Mouse (Mus musculus): ENCODE measurements around the gene Sap30l. TPM values are rescaled to one million over a fixed set of nuclear protein-coding genes. Genes with fewer than 3 reads are reported as not detected.

Gene Sap30l
- polyA plus RNA-seq, 1 experiment from 2014 or later = 11.8 TPM

DNA sequence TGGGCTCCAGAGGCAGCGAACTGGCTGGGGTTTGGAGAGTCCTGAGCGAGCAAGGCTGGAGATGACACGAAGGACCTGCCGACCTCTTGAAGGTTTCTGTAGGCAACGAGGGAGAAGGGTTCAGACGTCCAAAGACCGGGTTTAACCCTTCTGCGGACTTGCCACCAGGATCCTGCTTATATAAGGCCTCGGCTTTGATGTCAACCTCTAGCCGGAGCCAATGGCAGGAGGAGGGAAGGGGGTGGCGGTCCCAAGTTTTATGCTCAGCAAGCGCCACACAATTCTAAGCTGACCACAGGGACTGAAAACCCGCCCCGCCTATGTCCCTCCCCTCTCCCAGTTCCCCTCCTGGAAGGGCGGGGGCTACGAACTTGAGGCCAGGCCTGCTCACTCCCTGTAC lies 30.4 kb downstream of the Sap30l start:
- H3K9ac ChIP-seq (ENCODE audit: low read depth, low read length) = no peak overlapping the region
- peaks cover 89% of the 10 kb centered on the region for H3K27me3 ChIP-seq (ENCODE audit: control insufficient read depth, insufficient read depth, low read length)
- WGBS = 2% methylated on average over 16 of the region's 16 CpGs
- no peak overlapping the region for H3K27ac ChIP-seq (ENCODE audit: low read depth, low read length)
- no peak overlapping the region for H3K4me3 ChIP-seq (ENCODE audit: low read depth, low read length)
- no peak for DNase-seq (ENCODE audit: low spot score)
- ATAC-seq (ENCODE audit: low FRiP score) = no peak
- H3K36me3 ChIP-seq (ENCODE audit: control insufficient read depth, insufficient read depth, low read length) = no peaks in the 10 kb centered on the region
- no peaks in the 10 kb centered on the region for H3K9me3 ChIP-seq (ENCODE audit: control insufficient read depth, low read length)
- no peak overlapping the region for H3K4me2 ChIP-seq (replicated peaks; ENCODE audit: low read depth, low read length)
- peaks cover 7% of the 10 kb centered on the region; the same call in 1 of the 2 replicates for H3K4me1 ChIP-seq (replicated peaks; ENCODE audit: control insufficient read depth, insufficient read depth, low read length)

DNA sequence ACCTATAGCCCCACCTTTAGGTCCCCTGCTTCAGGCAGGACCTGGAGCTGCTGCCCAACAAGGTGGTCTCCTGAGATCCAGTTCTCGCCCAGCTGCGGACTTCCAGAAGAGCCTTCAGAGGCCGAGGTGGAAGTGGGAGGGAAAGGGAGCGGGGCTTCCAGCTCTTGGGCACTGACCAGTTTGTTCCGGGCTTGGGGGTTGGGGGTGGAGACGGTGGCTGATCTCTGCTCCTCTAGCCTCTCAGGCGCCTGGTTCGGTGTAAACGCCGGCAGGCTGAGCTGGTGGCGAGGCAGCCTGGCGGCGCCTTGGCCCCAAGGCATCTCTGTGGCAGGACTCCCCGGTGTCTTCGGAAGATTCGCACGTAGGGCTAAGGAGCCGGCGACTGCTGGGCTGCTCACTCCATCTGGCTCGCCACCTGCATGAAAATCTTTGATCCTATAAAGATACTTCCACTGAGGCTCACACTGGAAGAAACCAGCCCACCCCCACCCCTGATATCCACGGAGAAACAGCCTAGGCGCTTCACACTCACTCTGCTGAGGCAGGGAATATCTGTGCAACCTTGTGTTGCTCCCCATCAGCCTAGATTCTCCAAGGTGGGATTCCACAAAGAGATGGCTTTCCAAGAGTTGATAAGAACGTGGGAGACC lies 31.2 kb downstream of the Sap30l start, which contains the start of gene Hand1:
Hand1 (minus strand) TSS at position 267 of the 650 bp plus-strand sequence.
- Histone ChIP-seq H3K4me2 (replicated peaks; ENCODE audit: low read depth, low read length) (no peak within 1 kb of the TSS), H3K27me3 (ENCODE audit: control insufficient read depth, insufficient read depth, low read length) (peaks cover 88% of the 10 kb centered on the region), H3K36me3 (ENCODE audit: control insufficient read depth, insufficient read depth, low read length) (no peaks in the 10 kb centered on the region), H3K4me3 (ENCODE audit: low read depth, low read length) (no peak within 1 kb of the TSS), H3K4me1 (replicated peaks; ENCODE audit: control insufficient read depth, insufficient read depth, low read length) (peaks cover 4% of the 10 kb centered on the region; the same call in 1 of the 2 replicates), H3K27ac (ENCODE audit: low read depth, low read length) (no peak within 1 kb of the TSS), H3K9ac (ENCODE audit: low read depth, low read length) (no peak within 1 kb of the TSS), H3K9me3 (ENCODE audit: control insufficient read depth, low read length) (no peaks in the 10 kb centered on the region)
- DNase-seq (ENCODE audit: low spot score) = peak; percentile 54
- WGBS = 1% methylated on average over 23 of the region's 23 CpGs
- no peak for ATAC-seq (ENCODE audit: low FRiP score)

DNA sequence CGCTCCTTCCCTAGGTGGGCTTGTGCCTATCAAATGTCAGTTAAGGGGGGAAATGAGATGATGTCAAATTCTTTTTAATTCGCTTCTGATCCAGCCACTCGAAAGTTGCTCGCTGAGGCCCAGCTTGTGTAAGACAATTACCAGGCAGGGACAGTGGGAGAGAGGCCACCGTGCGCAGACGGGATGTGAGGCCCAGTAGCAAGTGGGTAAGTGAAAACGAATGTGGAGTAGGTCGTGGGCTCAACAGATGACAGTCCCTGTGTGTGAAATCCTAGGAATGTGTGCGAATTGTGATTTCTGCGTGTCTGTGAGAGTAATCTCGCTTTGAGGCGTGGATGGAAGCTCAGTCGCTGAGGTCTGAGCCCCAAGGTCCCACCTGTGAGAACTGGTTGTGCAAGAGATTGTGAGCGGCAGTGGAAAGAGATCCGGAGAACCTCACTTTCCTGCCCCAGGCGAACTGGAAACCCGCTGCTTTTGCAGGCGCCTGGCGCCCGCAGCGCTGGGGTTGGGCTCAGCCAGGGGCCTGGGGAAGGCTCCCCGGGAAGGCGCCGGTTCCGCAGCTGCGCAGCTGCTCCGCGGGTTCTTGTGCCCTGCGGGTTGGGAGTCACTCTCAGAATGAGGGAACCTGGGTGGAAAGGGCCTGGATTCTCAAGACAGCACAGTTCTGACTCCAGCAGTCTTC lies 32.0 kb downstream of the Sap30l start:
- WGBS = under 1% methylated on average over 30 of the region's 30 CpGs
- peaks cover 2% of the 10 kb centered on the region; the same call in 1 of the 2 replicates for H3K4me1 ChIP-seq (replicated peaks; ENCODE audit: control insufficient read depth, insufficient read depth, low read length)
- H3K4me2 ChIP-seq (replicated peaks; ENCODE audit: low read depth, low read length) = no peak overlapping the region
- no peaks in the 10 kb centered on the region for H3K36me3 ChIP-seq (ENCODE audit: control insufficient read depth, insufficient read depth, low read length)
- no peak overlapping the region for H3K27ac ChIP-seq (ENCODE audit: low read depth, low read length)
- H3K9me3 ChIP-seq (ENCODE audit: control insufficient read depth, low read length) = no peaks in the 10 kb centered on the region
- no peak for ATAC-seq (ENCODE audit: low FRiP score)
- no peak overlapping the region for H3K9ac ChIP-seq (ENCODE audit: low read depth, low read length)
- H3K4me3 ChIP-seq (ENCODE audit: low read depth, low read length) = no peak overlapping the region
- peaks cover 88% of the 10 kb centered on the region for H3K27me3 ChIP-seq (ENCODE audit: control insufficient read depth, insufficient read depth, low read length)
- peak; percentile 56 for DNase-seq (ENCODE audit: low spot score)

DNA sequence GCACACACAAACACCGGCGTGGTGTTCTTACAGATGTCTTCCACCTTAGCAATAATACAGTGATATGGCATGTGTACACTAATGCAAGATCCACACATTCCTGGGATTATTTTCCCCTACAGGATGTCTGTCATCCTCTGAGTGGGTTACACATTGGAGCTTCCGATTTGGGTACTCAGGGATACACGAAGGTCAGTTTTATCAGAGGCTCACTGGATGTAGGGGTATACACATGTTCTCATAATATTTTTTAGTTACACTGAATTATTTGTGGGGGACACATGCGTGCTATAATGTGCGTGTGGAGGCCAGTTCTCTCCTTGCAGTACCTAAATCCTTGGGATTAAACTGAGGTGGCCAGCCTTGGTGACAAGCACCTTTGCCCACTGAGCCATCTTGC lies 32.6 kb downstream of the Sap30l start:
- ATAC-seq (ENCODE audit: low FRiP score) = no peak
- Histone ChIP-seq H3K36me3 (ENCODE audit: control insufficient read depth, insufficient read depth, low read length) (no peaks in the 10 kb centered on the region), H3K4me2 (replicated peaks; ENCODE audit: low read depth, low read length) (no peak overlapping the region), H3K27ac (ENCODE audit: low read depth, low read length) (no peak overlapping the region), H3K9ac (ENCODE audit: low read depth, low read length) (no peak overlapping the region), H3K27me3 (ENCODE audit: control insufficient read depth, insufficient read depth, low read length) (peaks cover 91% of the 10 kb centered on the region), H3K9me3 (ENCODE audit: control insufficient read depth, low read length) (no peaks in the 10 kb centered on the region), H3K4me3 (ENCODE audit: low read depth, low read length) (no peak overlapping the region), H3K4me1 (replicated peaks; ENCODE audit: control insufficient read depth, insufficient read depth, low read length) (peaks cover 2% of the 10 kb centered on the region; the same call in 1 of the 2 replicates)
- 8% methylated on average over 6 of the region's 6 CpGs for WGBS
- DNase-seq (ENCODE audit: low spot score) = peak; percentile 50

DNA sequence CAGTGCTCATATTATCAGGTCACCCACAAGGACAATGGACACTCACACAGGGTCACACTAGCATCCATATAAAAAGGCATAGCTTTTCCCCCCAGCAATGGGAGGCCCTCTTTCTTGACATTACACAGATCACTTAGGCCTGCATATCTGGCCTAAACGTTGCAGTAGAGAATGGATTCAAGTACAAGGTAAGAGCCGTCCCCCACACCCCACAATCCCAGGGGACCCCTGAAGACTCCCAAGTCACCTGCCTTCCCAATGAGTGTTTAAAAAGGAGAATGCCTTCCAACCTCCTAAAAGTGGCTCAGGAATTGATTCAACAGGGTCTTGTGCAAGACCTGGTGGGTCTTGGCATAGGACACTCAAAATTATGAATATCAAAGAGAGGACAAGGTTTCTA lies 33.9 kb downstream of the Sap30l start:
- ATAC-seq (ENCODE audit: low FRiP score) = no peak
- H3K4me2 ChIP-seq (replicated peaks; ENCODE audit: low read depth, low read length) = no peak overlapping the region
- no peak overlapping the region for H3K9ac ChIP-seq (ENCODE audit: low read depth, low read length)
- no peak overlapping the region for H3K4me3 ChIP-seq (ENCODE audit: low read depth, low read length)
- DNase-seq (ENCODE audit: low spot score) = peak; percentile 27
- no peak overlapping the region for H3K27ac ChIP-seq (ENCODE audit: low read depth, low read length)
- WGBS = 12% methylated on average over 2 of the region's 2 CpGs
- H3K9me3 ChIP-seq (ENCODE audit: control insufficient read depth, low read length) = no peaks in the 10 kb centered on the region
- peaks cover 2% of the 10 kb centered on the region; the same call in 1 of the 2 replicates for H3K4me1 ChIP-seq (replicated peaks; ENCODE audit: control insufficient read depth, insufficient read depth, low read length)
- H3K27me3 ChIP-seq (ENCODE audit: control insufficient read depth, insufficient read depth, low read length) = peaks cover 94% of the 10 kb centered on the region
- no peaks in the 10 kb centered on the region for H3K36me3 ChIP-seq (ENCODE audit: control insufficient read depth, insufficient read depth, low read length)

DNA sequence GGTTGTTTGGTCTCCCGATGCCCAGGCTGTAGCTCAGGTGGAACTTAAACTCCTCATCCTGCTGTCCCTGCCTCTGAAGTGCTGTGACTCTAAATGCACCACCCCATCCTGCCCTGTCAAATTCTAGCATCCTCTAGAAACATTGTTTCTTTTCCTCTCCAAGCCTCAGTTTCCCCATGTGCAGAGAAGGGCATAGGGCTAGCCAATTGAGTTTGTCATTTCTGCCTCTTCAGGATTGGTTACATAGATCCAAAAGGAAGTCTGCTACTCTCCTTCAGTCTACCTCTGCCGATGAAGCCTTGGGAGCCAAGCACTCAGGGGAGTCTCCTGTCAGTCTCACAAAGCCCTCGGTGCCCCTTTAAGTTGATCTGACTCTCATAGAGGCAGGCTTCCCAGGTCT lies 34.5 kb downstream of the Sap30l start:
- ATAC-seq (ENCODE audit: low FRiP score) (no peak), DNase-seq (ENCODE audit: low spot score) (no peak)
- H3K27ac ChIP-seq (ENCODE audit: low read depth, low read length) = no peak overlapping the region
- peaks cover 93% of the 10 kb centered on the region for H3K27me3 ChIP-seq (ENCODE audit: control insufficient read depth, insufficient read depth, low read length)
- H3K4me2 ChIP-seq (replicated peaks; ENCODE audit: low read depth, low read length) = no peak overlapping the region
- H3K9me3 ChIP-seq (ENCODE audit: control insufficient read depth, low read length) = no peaks in the 10 kb centered on the region
- H3K4me1 ChIP-seq (replicated peaks; ENCODE audit: control insufficient read depth, insufficient read depth, low read length) = peaks cover 2% of the 10 kb centered on the region; the same call in 1 of the 2 replicates
- no peaks in the 10 kb centered on the region for H3K36me3 ChIP-seq (ENCODE audit: control insufficient read depth, insufficient read depth, low read length)
- WGBS = 6% methylated on average over 3 of the region's 3 CpGs
- no peak overlapping the region for H3K9ac ChIP-seq (ENCODE audit: low read depth, low read length)
- H3K4me3 ChIP-seq (ENCODE audit: low read depth, low read length) = no peak overlapping the region

DNA sequence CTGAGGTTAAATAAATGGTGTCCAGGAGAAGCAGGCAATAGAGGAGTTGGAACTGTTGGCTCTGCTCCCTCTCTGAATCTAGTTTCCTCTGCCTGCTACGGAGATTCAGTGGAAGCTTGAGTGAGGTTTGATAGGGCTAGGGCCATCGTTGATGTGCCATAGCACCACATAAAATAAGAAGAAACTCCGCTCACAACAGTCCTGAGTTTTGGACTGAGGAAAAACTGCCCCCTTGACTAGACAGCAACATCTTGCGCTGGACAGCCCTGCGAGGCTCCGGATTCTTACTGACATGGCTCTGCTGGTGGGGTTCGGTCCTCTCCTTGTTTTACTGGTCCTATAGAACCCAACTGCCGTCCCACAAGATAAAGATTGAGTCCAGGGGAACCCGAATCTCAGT lies 35.0 kb downstream of the Sap30l start:
- Histone ChIP-seq H3K9ac (ENCODE audit: low read depth, low read length) (no peak overlapping the region), H3K36me3 (ENCODE audit: control insufficient read depth, insufficient read depth, low read length) (no peaks in the 10 kb centered on the region), H3K27me3 (ENCODE audit: control insufficient read depth, insufficient read depth, low read length) (peaks cover 92% of the 10 kb centered on the region), H3K27ac (ENCODE audit: low read depth, low read length) (no peak overlapping the region), H3K4me1 (replicated peaks; ENCODE audit: control insufficient read depth, insufficient read depth, low read length) (peaks cover 2% of the 10 kb centered on the region; the same call in 1 of the 2 replicates), H3K4me2 (replicated peaks; ENCODE audit: low read depth, low read length) (no peak overlapping the region), H3K4me3 (ENCODE audit: low read depth, low read length) (no peak overlapping the region), H3K9me3 (ENCODE audit: control insufficient read depth, low read length) (no peaks in the 10 kb centered on the region)
- ATAC-seq (ENCODE audit: low FRiP score) = no peak
- DNase-seq (ENCODE audit: low spot score) = no peak
- 5% methylated on average over 9 of the region's 9 CpGs for WGBS

DNA sequence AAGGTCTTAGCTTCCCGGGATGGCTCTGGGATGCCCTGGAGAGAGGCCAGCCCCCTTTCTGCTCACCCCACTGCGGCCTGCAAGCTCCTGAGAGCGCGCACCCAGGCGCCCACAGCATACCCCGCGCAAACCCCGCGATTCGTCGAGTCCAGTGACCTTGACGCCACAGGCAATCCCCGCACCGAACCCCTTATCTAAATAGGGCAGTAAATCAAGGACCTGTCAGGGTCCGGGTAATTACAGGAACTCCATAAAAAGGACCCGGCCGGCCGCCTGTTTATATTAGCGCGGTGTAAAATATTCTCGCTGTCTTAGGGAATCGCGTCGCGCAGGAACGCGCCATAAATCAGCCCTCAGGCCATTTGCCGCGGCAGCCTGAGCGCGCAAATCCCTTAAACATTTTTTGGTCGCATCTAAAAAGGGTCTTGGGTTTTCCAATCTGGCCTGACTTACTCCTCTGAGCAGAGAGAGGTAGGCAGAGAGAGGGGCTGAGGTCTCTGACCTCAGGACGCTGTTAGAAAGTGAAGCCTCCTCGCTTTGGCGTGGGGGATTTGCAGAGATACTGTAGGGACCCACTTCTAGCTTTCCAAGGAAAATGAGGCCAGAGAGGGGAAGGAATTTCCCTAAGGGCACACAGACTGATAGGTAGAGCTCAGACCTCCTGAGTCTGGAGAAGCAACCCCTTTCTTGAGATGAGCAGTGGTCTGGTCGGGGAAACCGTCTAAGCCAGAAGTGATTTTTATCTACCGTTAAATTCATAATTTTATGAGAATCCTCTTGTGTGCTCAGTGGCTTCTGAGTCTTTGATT lies 35.6 kb downstream of the Sap30l start:
- no peak overlapping the region for H3K4me2 ChIP-seq (replicated peaks; ENCODE audit: low read depth, low read length)
- no peak overlapping the region for H3K9ac ChIP-seq (ENCODE audit: low read depth, low read length)
- H3K27me3 ChIP-seq (ENCODE audit: control insufficient read depth, insufficient read depth, low read length) = peaks cover 89% of the 10 kb centered on the region
- DNase-seq (ENCODE audit: low spot score) (peak; percentile 52), ATAC-seq (ENCODE audit: low FRiP score) (no peak)
- H3K4me1 ChIP-seq (replicated peaks; ENCODE audit: control insufficient read depth, insufficient read depth, low read length) = peaks cover 2% of the 10 kb centered on the region; the same call in 1 of the 2 replicates
- no peak overlapping the region for H3K27ac ChIP-seq (ENCODE audit: low read depth, low read length)
- no peaks in the 10 kb centered on the region for H3K9me3 ChIP-seq (ENCODE audit: control insufficient read depth, low read length)
- no peaks in the 10 kb centered on the region for H3K36me3 ChIP-seq (ENCODE audit: control insufficient read depth, insufficient read depth, low read length)
- WGBS = under 1% methylated on average over 38 of the region's 38 CpGs
- no peak overlapping the region for H3K4me3 ChIP-seq (ENCODE audit: low read depth, low read length)
